Mouse (Mus musculus) ES-E14 (cell line): ENCODE measurements at regions not wholly inside any gene's neighbourhood (a gene's known extent, or its start where the extent isn't known, plus 50 kb on each side); places are given as distances from the start of the nearest gene placed in this dataset.

ENCODE experiments used
- DNase-seq: peaks from one replicate; pipeline ENCODE4 v3.0.0-alpha.2; 2013; ENCODE audit warnings: low read depth, low spot score
- H3K27ac ChIP-seq: 2 replicates; pipeline ENCODE4 v1.5.1; 2012; ENCODE audit warnings: low read depth, mild to moderate bottlenecking, low read length, moderate library complexity, mixed read lengths; ENCODE audit not compliant: poor library complexity, insufficient read depth, severe bottlenecking
- H3K36me3 ChIP-seq: 2 replicates; pipeline ENCODE4 v1.6.1; 2012; ENCODE audit warnings: mild to moderate bottlenecking, low read length, moderate library complexity, mixed read lengths; ENCODE audit not compliant: control insufficient read depth, poor library complexity, insufficient read depth, severe bottlenecking
- H3K4me1 ChIP-seq, 2 experiments: fragments of 150-350 bp in 1 of 2; sonication (generic) in 1 of 2; 2 replicates each; pipeline ENCODE4 v1.6.1; 2012; ENCODE audit warnings: low read length in 2 of 2, mild to moderate bottlenecking in 1 of 2, mixed read lengths in 1 of 2; ENCODE audit not compliant: control insufficient read depth in 2 of 2, insufficient read depth in 2 of 2, poor library complexity in 1 of 2
- H3K4me3 ChIP-seq, 2 experiments: fragments of 150-350 bp in 1 of 2; sonication (generic) in 1 of 2; 2 replicates each; pipeline ENCODE4 v1.5.1; 2012; ENCODE audit warnings: low read length in 2 of 2, low read depth in 1 of 2, mild to moderate bottlenecking in 1 of 2, mixed read lengths in 1 of 2; ENCODE audit not compliant: insufficient read depth in 1 of 2, poor library complexity in 1 of 2, severe bottlenecking in 1 of 2
- H3K9ac ChIP-seq: 2 replicates; pipeline ENCODE4 v1.6.1; 2012; ENCODE audit warnings: low read depth, mild to moderate bottlenecking, low read length, mixed read lengths; ENCODE audit not compliant: poor library complexity, insufficient read depth, severe bottlenecking
- H3K9me3 ChIP-seq: fragments of 150-350 bp; sonication (generic); 2 replicates; pipeline ENCODE4 v1.6.1; 2012; ENCODE audit warnings: low read depth, mild to moderate bottlenecking, low read length; ENCODE audit not compliant: control insufficient read depth, insufficient read depth
- CHD2 ChIP-seq: IDR thresholded peaks from 2 replicates; pipeline ENCODE4 v1.6.1; 2014; ENCODE audit warnings: mild to moderate bottlenecking, low read depth, low read length, inconsistent platforms
- HCFC1 ChIP-seq: IDR thresholded peaks from 2 replicates; pipeline ENCODE4 v1.6.1; 2012; ENCODE audit warnings: low read length, inconsistent platforms, borderline replicate concordance; ENCODE audit not compliant: insufficient read depth
- MAFK ChIP-seq: IDR thresholded peaks from 2 replicates; pipeline ENCODE4 v1.6.1; 2014; ENCODE audit warnings: mild to moderate bottlenecking, low read depth, low read length, inconsistent platforms; ENCODE audit not compliant: insufficient read depth
- ZC3H11A ChIP-seq: IDR thresholded peaks from 2 replicates; pipeline ENCODE4 v1.6.1; 2012; ENCODE audit warnings: low read depth, mild to moderate bottlenecking, inconsistent platforms, low read length, borderline replicate concordance
- ZNF384 ChIP-seq: IDR thresholded peaks from 2 replicates; pipeline ENCODE4 v1.6.1; 2012; ENCODE audit warnings: low read depth, low read length, inconsistent platforms
- in situ Hi-C, 2 experiments: fragments of 600-800 bp; cut with MboI; formaldehyde crosslinking; loops; one replicate each; pipeline ENCODE4 v1.15.1; 2025; ENCODE audit warnings: low sequenced_read_pairs in 2 of 2, inconsistent platforms in 1 of 2; ENCODE audit not compliant: unreplicated experiment in 2 of 2

- in situ Hi-C loops = no loop called here
- Histone ChIP-seq H3K27ac (no peak overlapping the region), H3K4me3 (no peak overlapping the region), H3K4me1 (no peaks in the 10 kb centered on the region), H3K9ac (no peak overlapping the region), H3K9me3 (no peaks in the 10 kb centered on the region), H3K36me3 (no peaks in the 10 kb centered on the region)
- no peak for DNase-seq
- peak; percentile 44; the same call in 1 of the 2 replicates for TF ChIP-seq ZC3H11A
- no peak for TF ChIP-seq CHD2
Measured at GRCm38 (mm10) chr15:40223272-40223671, 89.1 kb downstream of the 9330182O14Rik start.

GRCm38 (mm10) chr15:40241764-40242163 lies 107.6 kb downstream of the 9330182O14Rik start:
- Histone ChIP-seq H3K36me3 (no peaks in the 10 kb centered on the region), H3K27ac (no peak overlapping the region), H3K4me1 (no peaks in the 10 kb centered on the region), H3K4me3 (no peak overlapping the region), H3K9ac (no peak overlapping the region), H3K9me3 (no peaks in the 10 kb centered on the region)
- TF ChIP-seq ZNF384 (no peak), ZC3H11A (no peak), HCFC1 (no peak), CHD2 (no peak), MAFK (no peak)
- in situ Hi-C loops = no loop called here
- no peak for DNase-seq

DNA sequence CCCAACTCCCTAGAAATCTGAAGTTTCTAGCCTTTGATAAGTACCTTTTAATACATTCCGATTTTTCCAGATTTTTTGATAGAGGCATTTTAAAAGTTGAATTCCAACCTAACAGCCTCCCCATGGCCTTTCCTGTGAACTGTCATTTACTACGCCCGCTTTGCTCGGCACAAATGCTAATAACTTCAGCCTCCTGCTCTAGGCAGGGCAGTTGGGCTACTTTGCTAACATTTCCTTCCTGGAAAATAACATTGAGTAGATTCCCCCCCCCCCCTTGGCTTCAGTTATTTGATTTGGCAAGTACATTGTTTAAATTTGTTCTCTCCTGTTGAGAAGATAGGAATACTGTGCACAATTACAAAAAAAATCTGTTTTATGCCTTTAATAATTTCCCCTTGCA lies 114.8 kb downstream of the 9330182O14Rik start:
- H3K4me3 ChIP-seq = no peak overlapping the region
- H3K9ac ChIP-seq = no peak overlapping the region
- H3K27ac ChIP-seq = no peak overlapping the region
- TF ChIP-seq ZNF384 (no peak), HCFC1 (no peak), CHD2 (no peak), MAFK (no peak), ZC3H11A (no peak)
- no peaks in the 10 kb centered on the region for H3K36me3 ChIP-seq
- in situ Hi-C loops = no loop called here
- no peak for DNase-seq
- no peaks in the 10 kb centered on the region for H3K4me1 ChIP-seq
- no peaks in the 10 kb centered on the region for H3K9me3 ChIP-seq

- Histone ChIP-seq H3K4me3 (no peak overlapping the region), H3K4me1 (no peaks in the 10 kb centered on the region; a peak in 1 of 4 replicates), H3K9me3 (no peaks in the 10 kb centered on the region), H3K9ac (no peak overlapping the region), H3K36me3 (no peaks in the 10 kb centered on the region), H3K27ac (no peak overlapping the region)
- in situ Hi-C loops = no loop called here
- TF ChIP-seq CHD2 = no peak
- no peak for TF ChIP-seq MAFK
- TF ChIP-seq ZNF384 = no peak
- no peak for TF ChIP-seq ZC3H11A
- no peak for TF ChIP-seq HCFC1
- no peak for DNase-seq
Measured at GRCm38 (mm10) chr15:40259433-40259832, 125.3 kb downstream of the 9330182O14Rik start.

GRCm38 (mm10) chr15:40279021-40279420 lies 144.9 kb downstream of the 9330182O14Rik start:
- no peaks in the 10 kb centered on the region for H3K9me3 ChIP-seq
- TF ChIP-seq ZC3H11A (no peak), MAFK (no peak), HCFC1 (no peak), CHD2 (no peak), ZNF384 (no peak)
- no peak overlapping the region for H3K4me3 ChIP-seq
- in situ Hi-C loops = no loop called here
- H3K27ac ChIP-seq = no peak overlapping the region
- H3K4me1 ChIP-seq = no peaks in the 10 kb centered on the region
- H3K9ac ChIP-seq = no peak overlapping the region
- H3K36me3 ChIP-seq = no peaks in the 10 kb centered on the region
- no peak for DNase-seq
